Mouse (Mus musculus): ENCODE measurements around the gene Pecam1. TPM values are rescaled to one million over a fixed set of nuclear protein-coding genes. Genes with fewer than 3 reads are reported as not detected.

Pecam1 gene
- polyA plus RNA-seq, 1 experiment from 2014 or later = 26.0 TPM

- Histone ChIP-seq H3K36me3 (ENCODE audit: control insufficient read depth, insufficient read depth, low read length) (no peaks in the 10 kb centered on the region), H3K27ac (replicated peaks; ENCODE audit: low read depth, low read length) (no peak overlapping the region), H3K4me1 (ENCODE audit: control insufficient read depth, insufficient read depth, low read length) (no peaks in the 10 kb centered on the region), H3K27me3 (ENCODE audit: control insufficient read depth, insufficient read depth, low read length) (no peaks in the 10 kb centered on the region), H3K9ac (ENCODE audit: low read length) (no peak overlapping the region), H3K9me3 (ENCODE audit: control insufficient read depth, low read length) (no peaks in the 10 kb centered on the region), H3K4me2 (ENCODE audit: low read depth, severe bottlenecking) (no peak overlapping the region), H3K4me3 (ENCODE audit: low read depth, low read length) (no peak overlapping the region)
- no peak for ATAC-seq (ENCODE audit: insufficient number of reproducible peaks, low FRiP score, low TSS enrichment, low read depth)
- DNase-seq (ENCODE audit: low spot score) = no peak
- WGBS = 82% methylated on average over 5 of the region's 5 CpGs
These were observed 62.1 kb downstream of the Pecam1 start for GRCm38 (mm10) chr11:106688375-106688774.

- Histone ChIP-seq H3K27me3 (ENCODE audit: control insufficient read depth, insufficient read depth, low read length) (no peaks in the 10 kb centered on the region), H3K36me3 (ENCODE audit: control insufficient read depth, insufficient read depth, low read length) (no peaks in the 10 kb centered on the region), H3K9me3 (ENCODE audit: control insufficient read depth, low read length) (no peaks in the 10 kb centered on the region), H3K9ac (ENCODE audit: low read length) (no peak overlapping the region), H3K27ac (replicated peaks; ENCODE audit: low read depth, low read length) (no peak overlapping the region), H3K4me2 (ENCODE audit: low read depth, severe bottlenecking) (no peak overlapping the region), H3K4me3 (ENCODE audit: low read depth, low read length) (no peak overlapping the region), H3K4me1 (ENCODE audit: control insufficient read depth, insufficient read depth, low read length) (no peaks in the 10 kb centered on the region)
- WGBS = 88% methylated on average over 9 of the region's 9 CpGs
- ATAC-seq (ENCODE audit: insufficient number of reproducible peaks, low FRiP score, low TSS enrichment, low read depth) (no peak), DNase-seq (ENCODE audit: low spot score) (no peak)
These were observed 63.1 kb downstream of the Pecam1 start for GRCm38 (mm10) chr11:106687293-106687692.

GRCm38 (mm10) chr11:106684027-106684426 lies 66.4 kb downstream of the Pecam1 start:
- H3K27ac ChIP-seq (replicated peaks; ENCODE audit: low read depth, low read length) = no peak overlapping the region
- ATAC-seq (ENCODE audit: insufficient number of reproducible peaks, low FRiP score, low TSS enrichment, low read depth) (no peak), DNase-seq (ENCODE audit: low spot score) (no peak)
- H3K9me3 ChIP-seq (ENCODE audit: control insufficient read depth, low read length) = no peaks in the 10 kb centered on the region
- no peak overlapping the region for H3K4me3 ChIP-seq (ENCODE audit: low read depth, low read length)
- no peak overlapping the region for H3K9ac ChIP-seq (ENCODE audit: low read length)
- no peak overlapping the region for H3K4me2 ChIP-seq (ENCODE audit: low read depth, severe bottlenecking)
- no peaks in the 10 kb centered on the region for H3K27me3 ChIP-seq (ENCODE audit: control insufficient read depth, insufficient read depth, low read length)
- WGBS = 87% methylated on average over 8 of the region's 8 CpGs
- no peaks in the 10 kb centered on the region for H3K4me1 ChIP-seq (ENCODE audit: control insufficient read depth, insufficient read depth, low read length)
- no peaks in the 10 kb centered on the region for H3K36me3 ChIP-seq (ENCODE audit: control insufficient read depth, insufficient read depth, low read length)

GRCm38 (mm10) chr11:106683345-106683744 lies 67.1 kb downstream of the Pecam1 start:
- H3K4me1 ChIP-seq (ENCODE audit: control insufficient read depth, insufficient read depth, low read length) = no peaks in the 10 kb centered on the region
- DNase-seq (ENCODE audit: low spot score) (no peak), ATAC-seq (ENCODE audit: insufficient number of reproducible peaks, low FRiP score, low TSS enrichment, low read depth) (no peak)
- no peaks in the 10 kb centered on the region for H3K27me3 ChIP-seq (ENCODE audit: control insufficient read depth, insufficient read depth, low read length)
- no peak overlapping the region for H3K4me3 ChIP-seq (ENCODE audit: low read depth, low read length)
- no peak overlapping the region for H3K4me2 ChIP-seq (ENCODE audit: low read depth, severe bottlenecking)
- H3K9me3 ChIP-seq (ENCODE audit: control insufficient read depth, low read length) = no peaks in the 10 kb centered on the region
- no peak overlapping the region for H3K9ac ChIP-seq (ENCODE audit: low read length)
- 89% methylated on average over 3 of the region's 3 CpGs for WGBS
- H3K27ac ChIP-seq (replicated peaks; ENCODE audit: low read depth, low read length) = no peak overlapping the region
- H3K36me3 ChIP-seq (ENCODE audit: control insufficient read depth, insufficient read depth, low read length) = no peaks in the 10 kb centered on the region

GRCm38 (mm10) chr11:106681138-106681537 lies 69.3 kb downstream of the Pecam1 start:
- H3K9me3 ChIP-seq (ENCODE audit: control insufficient read depth, low read length) = no peaks in the 10 kb centered on the region
- no peaks in the 10 kb centered on the region for H3K27me3 ChIP-seq (ENCODE audit: control insufficient read depth, insufficient read depth, low read length)
- no peaks in the 10 kb centered on the region for H3K36me3 ChIP-seq (ENCODE audit: control insufficient read depth, insufficient read depth, low read length)
- ATAC-seq (ENCODE audit: insufficient number of reproducible peaks, low FRiP score, low TSS enrichment, low read depth) = no peak
- WGBS = 96% methylated on average over 6 of the region's 6 CpGs
- H3K27ac ChIP-seq (replicated peaks; ENCODE audit: low read depth, low read length) = no peak overlapping the region
- no peak overlapping the region for H3K9ac ChIP-seq (ENCODE audit: low read length)
- no peak for DNase-seq (ENCODE audit: low spot score)
- no peak overlapping the region for H3K4me3 ChIP-seq (ENCODE audit: low read depth, low read length)
- H3K4me2 ChIP-seq (ENCODE audit: low read depth, severe bottlenecking) = no peak overlapping the region
- no peaks in the 10 kb centered on the region for H3K4me1 ChIP-seq (ENCODE audit: control insufficient read depth, insufficient read depth, low read length)

GRCm38 (mm10) chr11:106679874-106680273 lies 70.6 kb downstream of the Pecam1 start:
- H3K4me1 ChIP-seq (ENCODE audit: control insufficient read depth, insufficient read depth, low read length) = peaks cover 2% of the 10 kb centered on the region
- H3K27ac ChIP-seq (replicated peaks; ENCODE audit: low read depth, low read length) = no peak overlapping the region
- DNase-seq (ENCODE audit: low spot score) (no peak), ATAC-seq (ENCODE audit: insufficient number of reproducible peaks, low FRiP score, low TSS enrichment, low read depth) (no peak)
- 52% methylated on average over 6 of the region's 6 CpGs for WGBS
- H3K4me2 ChIP-seq (ENCODE audit: low read depth, severe bottlenecking) = no peak overlapping the region
- no peaks in the 10 kb centered on the region for H3K36me3 ChIP-seq (ENCODE audit: control insufficient read depth, insufficient read depth, low read length)
- H3K4me3 ChIP-seq (ENCODE audit: low read depth, low read length) = no peak overlapping the region
- H3K9me3 ChIP-seq (ENCODE audit: control insufficient read depth, low read length) = no peaks in the 10 kb centered on the region
- no peak overlapping the region for H3K9ac ChIP-seq (ENCODE audit: low read length)
- H3K27me3 ChIP-seq (ENCODE audit: control insufficient read depth, insufficient read depth, low read length) = no peaks in the 10 kb centered on the region

GRCm38 (mm10) chr11:106677910-106678591 lies 72.4 kb downstream of the Pecam1 start:
- Histone ChIP-seq H3K9ac (ENCODE audit: low read length) (no peak overlapping the region), H3K4me2 (ENCODE audit: low read depth, severe bottlenecking) (no peak overlapping the region), H3K4me3 (ENCODE audit: low read depth, low read length) (no peak overlapping the region), H3K9me3 (ENCODE audit: control insufficient read depth, low read length) (no peaks in the 10 kb centered on the region), H3K27ac (replicated peaks; ENCODE audit: low read depth, low read length) (no peak overlapping the region), H3K4me1 (ENCODE audit: control insufficient read depth, insufficient read depth, low read length) (peaks cover 9% of the 10 kb centered on the region), H3K36me3 (ENCODE audit: control insufficient read depth, insufficient read depth, low read length) (no peaks in the 10 kb centered on the region), H3K27me3 (ENCODE audit: control insufficient read depth, insufficient read depth, low read length) (no peaks in the 10 kb centered on the region)
- WGBS = 85% methylated on average over 10 of the region's 10 CpGs
- DNase-seq (ENCODE audit: low spot score) (no peak), ATAC-seq (ENCODE audit: insufficient number of reproducible peaks, low FRiP score, low TSS enrichment, low read depth) (no peak)

- no peak for DNase-seq (ENCODE audit: low spot score)
- Histone ChIP-seq H3K36me3 (ENCODE audit: control insufficient read depth, insufficient read depth, low read length) (no peaks in the 10 kb centered on the region), H3K9ac (ENCODE audit: low read length) (no peak overlapping the region), H3K27me3 (ENCODE audit: control insufficient read depth, insufficient read depth, low read length) (no peaks in the 10 kb centered on the region), H3K4me1 (ENCODE audit: control insufficient read depth, insufficient read depth, low read length) (peaks cover 9% of the 10 kb centered on the region), H3K9me3 (ENCODE audit: control insufficient read depth, low read length) (no peaks in the 10 kb centered on the region), H3K27ac (replicated peaks; ENCODE audit: low read depth, low read length) (no peak overlapping the region), H3K4me3 (ENCODE audit: low read depth, low read length) (no peak overlapping the region), H3K4me2 (ENCODE audit: low read depth, severe bottlenecking) (no peak overlapping the region)
- 81% methylated on average over 4 of the region's 4 CpGs for WGBS
- no peak for ATAC-seq (ENCODE audit: insufficient number of reproducible peaks, low FRiP score, low TSS enrichment, low read depth)
These were observed 73.1 kb downstream of the Pecam1 start for GRCm38 (mm10) chr11:106677331-106677730.

GRCm38 (mm10) chr11:106675875-106676274 lies 74.6 kb downstream of the Pecam1 start:
- Histone ChIP-seq H3K4me1 (ENCODE audit: control insufficient read depth, insufficient read depth, low read length) (peaks cover 9% of the 10 kb centered on the region), H3K27me3 (ENCODE audit: control insufficient read depth, insufficient read depth, low read length) (no peaks in the 10 kb centered on the region), H3K9ac (ENCODE audit: low read length) (no peak overlapping the region), H3K4me3 (ENCODE audit: low read depth, low read length) (no peak overlapping the region), H3K27ac (replicated peaks; ENCODE audit: low read depth, low read length) (no peak overlapping the region), H3K9me3 (ENCODE audit: control insufficient read depth, low read length) (no peaks in the 10 kb centered on the region), H3K36me3 (ENCODE audit: control insufficient read depth, insufficient read depth, low read length) (no peaks in the 10 kb centered on the region), H3K4me2 (ENCODE audit: low read depth, severe bottlenecking) (no peak overlapping the region)
- 83% methylated on average over 5 of the region's 5 CpGs for WGBS
- DNase-seq (ENCODE audit: low spot score) (no peak), ATAC-seq (ENCODE audit: insufficient number of reproducible peaks, low FRiP score, low TSS enrichment, low read depth) (no peak)
